In the genomic region with DNA sequence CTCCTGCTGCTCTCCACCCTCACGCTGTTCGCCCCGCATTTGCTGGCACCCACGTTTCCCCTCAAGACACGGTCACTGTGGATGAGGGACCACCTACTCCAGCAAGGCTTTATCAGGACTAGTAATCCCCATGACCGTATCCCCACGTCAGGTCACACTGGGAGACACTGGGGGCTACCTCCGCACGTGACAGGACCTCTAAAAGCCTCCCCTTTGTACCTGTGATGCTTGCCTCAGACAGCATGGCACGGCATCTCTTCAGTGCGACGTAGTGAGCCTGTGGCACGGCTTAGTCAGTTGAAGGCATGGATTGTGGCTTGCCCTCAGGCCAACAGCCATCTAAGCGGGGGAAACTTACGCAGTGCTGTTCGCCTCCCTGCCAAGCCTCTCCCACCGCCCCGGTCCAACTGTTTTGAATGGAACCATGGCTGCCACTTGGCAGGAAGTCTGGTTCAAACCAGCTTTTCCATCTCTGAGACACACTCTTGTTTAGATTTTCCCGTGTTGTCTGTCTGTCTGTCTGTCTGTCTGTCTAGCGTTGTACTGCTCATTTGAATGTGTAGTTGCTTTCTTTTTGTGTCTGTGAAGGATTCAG, we compare ENCODE assay signal across 8 mouse cellular contexts.
A peak's percentile ranks its signal among the peaks of the same experiment; 100 is the strongest.
DNase-seq lines count a peak whose midpoint lies in the region; ATAC-seq lines count a peak whose summit lies in the region.

No protein-coding gene starts in this region.

- H3K9me3 ChIP-seq in heart, embryonic 13.5 days = no peaks in the 10 kb centered on the region
- no peaks in the 10 kb centered on the region for H3K9me3 ChIP-seq in midbrain, embryonic 11.5 days (ENCODE audit: control insufficient read depth, low read length)

- H3K27me3 ChIP-seq in heart, embryonic 13.5 days (replicated peaks) = no peaks in the 10 kb centered on the region
- no peaks in the 10 kb centered on the region for H3K27me3 ChIP-seq in midbrain, embryonic 11.5 days (ENCODE audit: control insufficient read depth, insufficient read depth, low read length)

- no peaks in the 10 kb centered on the region for H3K36me3 ChIP-seq in heart, embryonic 13.5 days
- no peaks in the 10 kb centered on the region for H3K36me3 ChIP-seq in midbrain, embryonic 11.5 days (ENCODE audit: control insufficient read depth, insufficient read depth, low read length)

- 68% methylated on average over 20 of the region's 20 CpGs for WGBS in heart, embryonic 13.5 days
- WGBS in midbrain, embryonic 11.5 days = 73% methylated on average over 20 of the region's 20 CpGs

- peak overlapping the region; percentile 36; the same call in 1 of the 2 replicates for H3K4me2 ChIP-seq in heart, embryonic 13.5 days
- no peak overlapping the region for H3K4me2 ChIP-seq in midbrain, embryonic 11.5 days

- peaks cover under 1% of the 10 kb centered on the region for H3K4me1 ChIP-seq in heart, embryonic 13.5 days
- peaks cover under 1% of the 10 kb centered on the region; the same call in 1 of the 2 replicates for H3K4me1 ChIP-seq in midbrain, embryonic 11.5 days (ENCODE audit: control insufficient read depth, insufficient read depth, low read length)

- no peak overlapping the region for H3K9ac ChIP-seq in heart, embryonic 13.5 days
- H3K9ac ChIP-seq in midbrain, embryonic 11.5 days (ENCODE audit: low read length) = no peak overlapping the region

- no peak overlapping the region; the same call in 1 of the 2 replicates for H3K4me3 ChIP-seq in heart, embryonic 13.5 days
- no peak overlapping the region for H3K4me3 ChIP-seq in midbrain, embryonic 11.5 days (ENCODE audit: low read depth, low read length)

- ATAC-seq in heart, embryonic 13.5 days (ENCODE audit: extremely low read depth, insufficient number of reproducible peaks, low FRiP score, low TSS enrichment) = no peak; the same call in 1 of the 2 replicates
- ATAC-seq in midbrain, embryonic 11.5 days (ENCODE audit: low FRiP score) = no peak

- H3K27ac ChIP-seq in heart, embryonic 13.5 days (replicated peaks) = no peak overlapping the region
- H3K27ac ChIP-seq in midbrain, embryonic 11.5 days (ENCODE audit: low read depth, low read length) = no peak overlapping the region

- peak; percentile 39 for DNase-seq in kidney, postnatal 10 days
- DNase-seq in kidney, adult 11 months = no peak
- peak; percentile 29 for DNase-seq in ZHBTc4 (ENCODE audit: low read depth, low spot score)
- peak; percentile 79 for DNase-seq in midbrain, embryonic 11.5 days (ENCODE audit: low spot score, missing footprints)
- no peak for DNase-seq in frontal cortex, postnatal 25 days (ENCODE audit: low spot score in 2 of 2)
- no peak for DNase-seq in left cerebral cortex, adult 8-10 months (ENCODE audit: low spot score in 2 of 2)
- DNase-seq in urinary bladder, postnatal 10 days (ENCODE audit: low spot score) = no peak

Comparison
In these comparisons a context has a peak if more than half of its experiments do, and no peak if none do; other contexts are left out.
1. DNase-seq: peak in kidney, postnatal 10 days (single experiment), ZHBTc4 (single experiment) and midbrain, embryonic 11.5 days (single experiment); none in kidney, adult 11 months (single experiment), frontal cortex, postnatal 25 days (0 of 2), left cerebral cortex, adult 8-10 months (0 of 2) and urinary bladder, postnatal 10 days (single experiment).